Mouse (Mus musculus): Measurements from ENCODE around the gene Hist1h2af.

The Hist1h2af gene

GRCm38 (mm10) chr13:23513517-23513916 lies 20.2 kb upstream of the Hist1h2af start:
- ATAC-seq (ENCODE audit: insufficient number of reproducible peaks, low FRiP score, low TSS enrichment): no peak

GRCm38 (mm10) chr13:23515281-23515680 lies 18.4 kb upstream of the Hist1h2af start:
- ATAC-seq (ENCODE audit: insufficient number of reproducible peaks, low FRiP score, low TSS enrichment): no peak

DNA sequence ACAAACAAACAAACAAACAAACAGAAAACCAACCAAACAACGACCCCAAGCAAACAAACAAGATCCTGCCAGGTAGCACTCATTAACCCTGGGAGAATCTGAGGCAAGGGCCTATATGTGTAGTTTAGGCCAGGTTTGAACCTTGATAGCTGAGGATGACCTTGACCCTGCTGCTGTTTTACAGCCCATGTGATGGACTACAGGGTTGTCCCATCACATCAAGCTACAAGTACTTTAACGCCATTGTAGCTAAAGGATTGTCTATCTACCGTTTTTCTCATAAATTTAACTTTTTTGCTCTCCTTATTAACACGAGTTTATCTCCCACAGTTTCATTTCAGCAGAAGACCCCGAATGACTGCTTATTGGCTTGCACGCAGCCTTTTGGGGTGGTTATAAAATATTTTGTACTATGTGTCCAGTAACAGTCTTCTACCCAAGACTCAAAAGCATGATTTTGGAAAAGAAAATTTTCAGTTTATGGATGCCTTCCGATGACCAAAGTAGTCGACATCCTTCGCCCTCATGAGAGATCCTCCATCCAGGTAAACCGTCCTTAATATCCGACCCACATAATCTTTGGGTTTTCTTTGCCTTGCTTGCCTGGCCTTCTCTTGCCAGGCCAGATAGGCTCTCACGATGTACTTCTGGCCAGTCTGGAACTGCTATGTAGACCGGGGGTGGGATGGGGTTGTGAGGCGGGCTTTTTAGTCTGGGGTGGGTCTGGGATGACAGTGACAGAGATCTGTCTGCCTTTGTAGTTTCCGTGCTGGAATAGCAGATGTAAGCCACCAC lies 17.7 kb upstream of the Hist1h2af start:
- ATAC-seq (ENCODE audit: insufficient number of reproducible peaks, low FRiP score, low TSS enrichment): no peak

DNA sequence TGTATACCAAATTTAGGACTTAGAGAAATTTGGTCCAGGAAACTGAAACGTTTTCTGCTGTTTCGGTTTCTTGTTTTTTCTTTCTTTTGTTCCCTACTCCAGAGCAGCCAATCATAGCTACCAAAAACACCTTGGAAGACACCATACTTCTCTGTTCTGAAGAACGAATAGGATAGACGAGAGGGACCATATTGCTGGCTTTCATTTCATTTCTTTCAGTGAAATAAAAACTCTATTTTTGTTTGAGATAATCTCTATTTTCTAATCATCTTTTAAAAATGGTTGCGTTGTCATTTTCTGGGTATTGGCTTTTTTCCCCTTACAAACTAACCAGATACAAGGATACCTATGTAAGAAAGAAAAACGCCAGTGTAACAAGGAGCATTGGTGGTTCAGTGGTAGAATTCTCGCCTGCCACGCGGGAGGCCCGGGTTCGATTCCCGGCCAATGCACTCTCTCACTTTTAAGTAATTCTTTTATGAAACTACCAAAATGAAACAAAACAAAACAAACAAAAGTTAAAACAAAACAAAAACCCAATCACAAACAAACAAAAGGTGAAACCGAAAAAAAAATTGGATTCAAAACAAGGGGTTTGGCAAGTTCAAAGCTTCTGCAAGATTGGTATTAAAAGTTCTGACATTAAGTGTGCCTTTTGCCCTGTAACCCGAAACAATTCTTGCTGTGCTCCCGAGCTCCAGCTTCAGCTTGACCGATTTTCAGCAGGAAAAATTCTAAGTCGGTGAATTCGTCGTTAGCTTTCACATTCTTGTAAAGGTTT lies 16.7 kb upstream of the Hist1h2af start:
- no peak; the same call in 1 of the 2 replicates for ATAC-seq (ENCODE audit: insufficient number of reproducible peaks, low FRiP score, low TSS enrichment)

DNA sequence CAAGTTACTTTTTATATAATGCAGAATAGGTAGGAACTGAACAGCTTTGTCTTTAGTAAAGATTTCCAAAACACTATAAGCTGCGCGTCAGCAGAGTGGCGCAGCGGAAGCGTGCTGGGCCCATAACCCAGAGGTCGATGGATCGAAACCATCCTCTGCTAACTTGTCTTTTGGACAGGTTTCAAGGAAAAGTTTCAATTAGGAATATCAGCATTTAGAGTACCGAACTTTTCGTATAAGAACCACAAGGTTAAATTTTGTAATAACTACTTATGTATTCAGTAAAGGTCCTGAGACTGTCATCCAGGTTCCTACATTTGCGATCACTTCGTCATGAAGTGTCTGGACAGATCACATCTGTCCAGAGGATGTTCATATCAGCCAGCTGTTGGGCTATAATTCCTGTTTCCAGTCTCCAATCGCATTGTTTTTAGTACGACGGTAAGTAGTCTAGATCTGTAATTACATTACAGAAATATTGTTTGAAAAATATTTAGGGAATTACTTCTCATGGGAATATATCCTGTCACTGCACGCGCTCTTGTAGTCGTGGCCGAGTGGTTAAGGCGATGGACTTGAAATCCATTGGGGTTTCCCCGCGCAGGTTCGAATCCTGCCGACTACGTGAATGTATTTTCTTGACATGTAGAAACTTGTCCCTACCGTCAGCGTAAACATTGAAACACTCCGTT lies 16.0 kb upstream of the Hist1h2af start:
- ATAC-seq (ENCODE audit: insufficient number of reproducible peaks, low FRiP score, low TSS enrichment): peak; percentile 50; the same call in 1 of the 2 replicates

DNA sequence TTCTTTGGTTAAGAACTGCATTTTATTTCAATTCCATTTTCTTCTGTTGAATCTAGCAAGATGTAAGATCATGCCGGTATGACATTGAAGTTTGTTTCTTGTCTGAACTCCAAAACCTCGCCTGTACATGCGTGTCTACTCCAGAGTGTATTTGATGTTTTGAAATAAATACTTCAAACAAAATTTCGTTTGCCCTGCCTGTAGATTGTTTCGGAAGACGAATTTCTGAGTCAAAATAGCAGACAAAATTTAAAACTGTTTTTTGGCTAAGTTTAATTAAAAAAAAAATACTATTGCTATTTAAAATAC lies 15.5 kb upstream of the Hist1h2af start:
- no peak for ATAC-seq (ENCODE audit: insufficient number of reproducible peaks, low FRiP score, low TSS enrichment)

- ATAC-seq (ENCODE audit: insufficient number of reproducible peaks, low FRiP score, low TSS enrichment): no peak
Measured at GRCm38 (mm10) chr13:23518885-23519284, 14.8 kb upstream of the Hist1h2af start.

DNA sequence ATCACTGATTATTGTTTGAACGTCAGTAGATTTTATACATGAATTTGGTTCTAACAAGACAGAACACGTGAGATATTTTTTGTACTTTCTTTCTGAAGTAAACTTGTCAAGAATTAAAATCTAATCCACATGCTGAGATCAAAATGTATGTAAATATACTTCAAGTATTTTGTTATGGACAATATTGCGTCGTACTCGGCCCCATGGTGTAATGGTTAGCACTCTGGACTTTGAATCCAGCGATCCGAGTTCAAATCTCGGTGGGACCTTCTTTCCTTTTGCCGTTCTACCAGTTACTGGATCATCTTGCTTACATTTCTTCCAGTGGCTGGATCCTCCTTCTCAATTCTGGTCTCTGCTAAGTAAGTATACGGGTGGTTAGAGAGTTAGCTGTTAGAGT lies 14.3 kb upstream of the Hist1h2af start:
- ATAC-seq (ENCODE audit: insufficient number of reproducible peaks, low FRiP score, low TSS enrichment): no peak

GRCm38 (mm10) chr13:23521703-23522102 lies 12.0 kb upstream of the Hist1h2af start:
- ATAC-seq (ENCODE audit: insufficient number of reproducible peaks, low FRiP score, low TSS enrichment): no peak

DNA sequence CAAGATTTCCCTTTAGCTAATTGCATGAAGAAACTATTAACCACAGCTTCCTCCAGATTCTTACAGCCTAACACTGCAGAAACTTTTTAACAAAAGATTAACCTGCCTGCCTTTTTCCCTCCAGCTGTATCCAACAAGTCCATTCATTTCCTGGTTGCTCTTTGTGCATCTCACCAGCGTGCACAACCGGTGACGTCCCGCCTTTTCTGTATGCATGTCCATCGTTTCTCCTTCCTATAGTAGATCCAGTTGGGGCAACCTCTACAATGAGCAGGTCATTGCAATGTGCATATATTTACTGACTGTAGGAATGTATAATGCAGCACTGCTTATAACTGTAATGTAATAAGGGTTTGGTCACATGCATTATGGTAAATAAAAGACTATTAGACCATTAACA lies 9.7 kb upstream of the Hist1h2af start:
- no peak for ATAC-seq (ENCODE audit: insufficient number of reproducible peaks, low FRiP score, low TSS enrichment)

GRCm38 (mm10) chr13:23524654-23525053 lies 9.1 kb upstream of the Hist1h2af start:
- ATAC-seq (ENCODE audit: insufficient number of reproducible peaks, low FRiP score, low TSS enrichment): peak; percentile 38; the same call in 1 of the 2 replicates

- ATAC-seq (ENCODE audit: insufficient number of reproducible peaks, low FRiP score, low TSS enrichment): no peak
Measured at GRCm38 (mm10) chr13:23525901-23526300, 7.8 kb upstream of the Hist1h2af start.

- 0 out of 2 replicates have a peak, but pooled peaks have one; percentile 22 for ATAC-seq (ENCODE audit: insufficient number of reproducible peaks, low FRiP score, low TSS enrichment)
Measured at GRCm38 (mm10) chr13:23526312-23526711, 7.4 kb upstream of the Hist1h2af start.

- ATAC-seq (ENCODE audit: insufficient number of reproducible peaks, low FRiP score, low TSS enrichment): no peak
Measured at GRCm38 (mm10) chr13:23529005-23529404, 4.7 kb upstream of the Hist1h2af start.

DNA sequence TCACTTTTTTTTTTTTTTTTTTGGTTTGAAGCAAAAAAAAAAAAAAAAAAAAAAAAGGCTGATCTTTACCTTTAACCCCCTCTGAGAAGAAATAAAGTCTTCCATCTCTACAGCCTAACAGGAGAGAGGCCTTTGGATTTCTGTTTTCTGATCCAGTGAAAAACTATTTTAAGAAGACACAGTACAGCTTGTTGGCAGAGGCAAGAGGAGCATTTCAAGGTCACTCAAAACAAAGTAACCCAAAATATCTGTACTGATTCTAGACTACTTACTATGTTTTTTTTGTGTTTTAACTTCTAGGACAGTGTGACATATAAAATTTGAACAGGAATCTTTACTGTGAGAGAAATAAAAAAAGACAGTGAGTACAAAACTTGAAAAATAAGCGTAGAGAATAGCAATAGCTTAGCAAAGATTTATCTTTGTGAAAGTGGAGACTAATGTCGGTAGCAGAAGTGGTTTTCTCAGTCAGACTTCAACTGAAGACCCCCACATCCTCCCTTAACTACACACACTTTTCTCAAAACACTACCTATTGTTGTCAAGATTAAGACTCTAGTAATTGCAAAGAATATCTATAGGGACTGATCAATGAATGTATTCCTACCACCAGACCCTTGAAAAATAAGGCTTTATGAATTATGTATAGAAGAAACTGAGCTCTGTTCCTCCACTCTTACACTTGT lies 4.1 kb upstream of the Hist1h2af start:
- no peak for ATAC-seq (ENCODE audit: insufficient number of reproducible peaks, low FRiP score, low TSS enrichment)

DNA sequence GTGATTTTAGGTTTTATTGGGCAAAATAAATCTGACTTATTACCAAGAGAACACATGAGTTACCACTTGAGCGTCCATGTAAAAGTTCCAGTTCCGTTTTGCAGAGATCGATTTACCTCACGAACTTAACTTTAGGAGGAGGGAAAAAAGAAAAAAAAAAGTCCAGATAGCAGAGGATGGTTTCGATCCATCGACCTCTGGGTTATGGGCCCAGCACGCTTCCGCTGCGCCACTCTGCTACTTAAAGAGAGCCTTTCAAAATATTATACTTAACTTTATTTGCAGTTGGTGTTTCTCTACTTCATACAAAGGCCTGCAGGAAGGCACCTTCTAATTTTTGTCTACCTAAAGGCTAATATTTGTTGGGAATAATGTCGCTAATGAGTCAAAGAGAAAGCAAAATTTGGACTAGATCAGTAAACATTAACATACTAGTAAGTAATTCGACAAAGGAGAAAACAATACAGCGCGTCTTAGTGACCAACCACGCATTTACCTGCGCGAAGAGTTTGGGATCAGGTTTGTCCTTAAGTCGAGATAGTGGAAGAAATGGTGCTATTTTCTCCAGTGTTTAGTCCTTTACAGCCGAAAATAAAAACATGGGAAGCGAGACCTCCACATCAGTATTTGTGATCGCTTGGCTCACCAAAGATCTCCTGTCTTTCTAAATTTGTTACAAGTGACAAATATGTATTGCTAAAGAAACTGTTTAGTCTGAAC lies 3.4 kb upstream of the Hist1h2af start:
- no peak for ATAC-seq (ENCODE audit: insufficient number of reproducible peaks, low FRiP score, low TSS enrichment)

- peak; percentile 83 for ATAC-seq (ENCODE audit: insufficient number of reproducible peaks, low FRiP score, low TSS enrichment)
Measured at GRCm38 (mm10) chr13:23530901-23531875, 2.5 kb upstream of the Hist1h2af start, which contains the start of gene Hist1h4h. Hist1h4h (plus strand) TSS chr13:23531050.

DNA sequence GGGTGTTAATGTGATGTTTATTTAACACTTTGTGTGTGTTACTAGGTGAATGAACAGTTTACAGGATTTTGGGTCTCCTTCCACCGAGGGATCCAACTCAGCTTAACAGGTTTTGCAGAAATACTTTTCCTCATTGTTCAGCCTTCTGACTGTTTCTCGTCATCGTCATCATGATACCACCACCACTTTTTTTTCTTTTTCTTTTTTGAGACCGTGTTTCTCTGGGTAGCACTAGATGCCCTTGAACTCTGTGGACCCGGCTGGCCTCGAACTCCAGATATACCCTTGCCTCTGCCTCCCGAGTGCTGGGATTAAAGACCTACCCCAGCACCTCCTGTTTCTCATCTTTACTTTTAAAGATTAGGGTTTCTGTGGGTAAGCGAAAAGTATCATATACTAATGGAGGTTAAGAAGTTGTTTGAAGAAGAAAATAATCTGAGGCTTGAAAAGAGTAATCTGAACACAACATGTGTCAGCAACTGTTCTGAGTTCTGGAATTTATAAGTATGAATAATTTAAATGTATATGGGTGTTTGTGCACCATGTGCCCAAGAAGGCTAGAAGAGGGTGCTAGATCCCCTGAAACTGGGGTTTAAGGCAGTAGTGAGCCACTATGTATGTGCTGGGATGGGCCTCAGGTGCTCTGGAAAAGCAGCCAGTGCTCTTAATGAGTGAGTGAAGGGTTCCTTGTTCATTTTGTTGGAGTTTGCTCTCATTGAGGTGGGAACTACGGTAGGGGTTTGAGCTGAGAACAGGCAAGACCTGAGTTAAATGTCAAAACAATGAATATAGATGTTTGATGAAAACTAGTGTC lies 1.2 kb upstream of the Hist1h2af start:
- ATAC-seq (ENCODE audit: insufficient number of reproducible peaks, low FRiP score, low TSS enrichment): no peak

All from cerebellum, adult (tissue).